Mouse (Mus musculus) ES-Bruce4 (cell line): ENCODE data around the gene Prtg.

Experiments used
- CTCF ChIP-seq: IDR thresholded peaks from one replicate; pipeline ENCODE4 v1.8.1; 2011; ENCODE audit warnings: low read depth, low read length
- EP300 ChIP-seq: IDR thresholded peaks from 2 replicates; pipeline ENCODE4 v1.6.1; 2011; ENCODE audit warnings: low read depth, low read length; ENCODE audit not compliant: insufficient read depth

- TF ChIP-seq CTCF = no peak
- TF ChIP-seq EP300 = no peak
These were observed 65.8 kb downstream of the Prtg start for GRCm38 (mm10) chr9:72872298-72873130.
